Mouse (Mus musculus) left cerebral cortex, adult 11 months (tissue): ENCODE data around the gene 7420426K07Rik.

ENCODE experiments used
- DNase-seq: peaks from one replicate; pipeline ENCODE4 v3.0.0; 2022; ENCODE audit warnings: low spot score

7420426K07Rik gene

GRCm38 (mm10) chr9:98902819-98903218 is at the start of gene 7420426K07Rik:
Gene 7420426K07Rik (plus strand): TSS chr9:98903119.
- no peak for DNase-seq

- DNase-seq, result no peak
These were observed 46.7 kb upstream of the 7420426K07Rik start, which contains the start of gene Prr23a2 for GRCm38 (mm10) chr9:98856210-98856609. Gene Prr23a2 (plus strand): TSS chr9:98856494.

GRCm38 (mm10) chr9:98863463-98863862 is 39.5 kb upstream of the 7420426K07Rik start:
- DNase-seq, result no peak

- DNase-seq, result no peak
These were observed 38.3 kb upstream of the 7420426K07Rik start, which contains the start of gene Prr23a3 for GRCm38 (mm10) chr9:98864571-98864970. Gene Prr23a3 (plus strand): TSS chr9:98864767.

- no peak for DNase-seq
These were observed 1.4 kb upstream of the 7420426K07Rik start for GRCm38 (mm10) chr9:98901486-98901885.

GRCm38 (mm10) chr9:98920629-98921523 is 18.0 kb downstream of the 7420426K07Rik start:
- no peak for DNase-seq

- DNase-seq, result no peak
These were observed 20.2 kb downstream of the 7420426K07Rik start for GRCm38 (mm10) chr9:98923119-98923518.

- DNase-seq, result no peak
These were observed 21.3 kb downstream of the 7420426K07Rik start for GRCm38 (mm10) chr9:98924183-98924582.

- no peak for DNase-seq
These were observed 26.6 kb downstream of the 7420426K07Rik start for GRCm38 (mm10) chr9:98929496-98929895.

GRCm38 (mm10) chr9:98932931-98933330 is 30.0 kb downstream of the 7420426K07Rik start:
- no peak for DNase-seq

- no peak for DNase-seq
These were observed 32.4 kb downstream of the 7420426K07Rik start for GRCm38 (mm10) chr9:98935190-98935909.

GRCm38 (mm10) chr9:98939290-98939689 is 36.4 kb downstream of the 7420426K07Rik start:
- no peak for DNase-seq

- DNase-seq, result no peak
These were observed 49.5 kb downstream of the 7420426K07Rik start for GRCm38 (mm10) chr9:98952171-98953050.

- no peak for DNase-seq
These were observed 50.4 kb downstream of the 7420426K07Rik start for GRCm38 (mm10) chr9:98953291-98953690.

GRCm38 (mm10) chr9:98953830-98954229 is 50.9 kb downstream of the 7420426K07Rik start:
- DNase-seq, result no peak
